Mouse (Mus musculus) hindbrain, embryonic 11.5 days (tissue): ENCODE data around the gene Tmem131. TPM values are rescaled to one million over a fixed set of nuclear protein-coding genes. Genes with fewer than 3 reads are reported as not detected.
"Not testable (repeated sequence)": the region's sequence is repeated elsewhere in the genome, so short reads cannot be mapped to it uniquely, and the experiment has no call there.

ENCODE experiments used
- ATAC-seq: fragments of 200-750 bp; cut with Nextera tagmentation; 2 replicates; pipeline ENCODE4 v1.8.0; 2017; ENCODE audit warnings: mild to moderate bottlenecking, moderate TSS enrichment, moderate library complexity; ENCODE audit not compliant: low FRiP score
- DNase-seq: peaks from one replicate; pipeline ENCODE4 v3.0.0-alpha.2; 2015; ENCODE audit warnings: low spot score
- H3K27ac ChIP-seq: fragments of 300-500 bp; sonication (generic); 2 replicates; pipeline ENCODE4 v1.5.1; 2014; ENCODE audit warnings: mild to moderate bottlenecking, low read depth, low read length
- H3K27me3 ChIP-seq: fragments of 300-500 bp; sonication (generic); 2 replicates; pipeline ENCODE4 v1.6.1; 2014; ENCODE audit warnings: mild to moderate bottlenecking, low read length, moderate library complexity, mixed read lengths; ENCODE audit not compliant: control insufficient read depth, insufficient read depth
- H3K36me3 ChIP-seq: fragments of 300-500 bp; sonication (generic); 2 replicates; pipeline ENCODE4 v1.6.1; 2014; ENCODE audit warnings: mild to moderate bottlenecking, low read length, moderate library complexity, mixed read lengths; ENCODE audit not compliant: control insufficient read depth, insufficient read depth
- H3K4me1 ChIP-seq: fragments of 300-500 bp; sonication (generic); replicated peaks from 2 replicates; pipeline ENCODE4 v1.6.1; 2014; ENCODE audit warnings: low read length, mixed read lengths; ENCODE audit not compliant: control insufficient read depth, insufficient read depth
- H3K4me2 ChIP-seq: fragments of 300-500 bp; sonication (generic); replicated peaks from 2 replicates; pipeline ENCODE4 v1.6.1; 2014; ENCODE audit warnings: mild to moderate bottlenecking, low read depth, low read length
- H3K4me3 ChIP-seq: fragments of 300-500 bp; sonication (generic); 2 replicates; pipeline ENCODE4 v1.5.1; 2014; ENCODE audit warnings: low read depth, low read length
- H3K9ac ChIP-seq: fragments of 300-500 bp; sonication (generic); 2 replicates; pipeline ENCODE4 v1.6.1; 2014; ENCODE audit warnings: low read depth, low read length
- H3K9me3 ChIP-seq: fragments of 300-500 bp; sonication (generic); 2 replicates; pipeline ENCODE4 v1.6.1; 2016; ENCODE audit warnings: low read length; ENCODE audit not compliant: control insufficient read depth
- WGBS: fragments of 180-500 bp; shearing (Covaris S2); extraction: QIAGEN DNeasy Blood & Tissue Kit; methylation state at CpG from one replicate; pipeline ENCODE4 v1.1.7; 2014; 5-methylcytosine and 5-hydroxymethylcytosine counted together
- polyA plus RNA-seq: library from polyadenylated mRNA; unstranded; fragments of >200 nt; fragmentation: Nextera tagmentation; extraction: Ambion mirVana; gene quantifications from 2 replicates; pipeline ENCODE4 v1.2.1, GENCODE M21; 2014

Tmem131 gene
- polyA plus RNA-seq, 1 experiment from 2014 or later: 17.9 TPM

GRCm38 (mm10) chr1:36904489-36904888 is 39.0 kb downstream of the Tmem131 start:
- WGBS: 73% methylated on average over 6 of the region's 6 CpGs
- DNase-seq (no peak), ATAC-seq (no peak)
- no peak overlapping the region for H3K4me2 ChIP-seq
- H3K9ac ChIP-seq: no peak overlapping the region
- no peaks in the 10 kb centered on the region for H3K9me3 ChIP-seq
- no peaks in the 10 kb centered on the region for H3K27me3 ChIP-seq
- H3K4me1 ChIP-seq: no peaks in the 10 kb centered on the region
- H3K27ac ChIP-seq: no peak overlapping the region
- no peaks in the 10 kb centered on the region for H3K36me3 ChIP-seq
- no peak overlapping the region for H3K4me3 ChIP-seq

DNA sequence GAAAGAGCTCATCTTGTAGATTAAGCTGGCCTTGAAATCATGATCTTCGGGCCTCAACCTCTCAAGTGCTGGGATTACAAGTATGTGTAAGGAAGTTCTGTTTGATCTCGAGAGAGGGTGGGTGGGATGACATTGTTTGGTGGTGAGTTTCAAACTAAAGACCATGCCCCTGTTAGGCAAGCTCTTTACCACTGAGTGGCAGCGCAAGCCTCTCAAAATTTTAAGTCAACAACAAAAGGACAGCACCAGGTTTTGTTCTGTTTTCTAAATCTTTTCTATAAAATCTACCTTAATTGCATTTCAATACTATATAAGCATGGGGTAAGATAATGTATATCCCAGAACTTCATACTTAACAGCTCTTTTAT is 39.4 kb downstream of the Tmem131 start:
- Histone ChIP-seq H3K9me3 (no peaks in the 10 kb centered on the region), H3K4me1 (no peaks in the 10 kb centered on the region), H3K27me3 (no peaks in the 10 kb centered on the region), H3K4me2 (no peak overlapping the region), H3K27ac (no peak overlapping the region), H3K36me3 (no peaks in the 10 kb centered on the region), H3K4me3 (no peak overlapping the region), H3K9ac (no peak overlapping the region)
- ATAC-seq (no peak), DNase-seq (no peak)
- WGBS: 78% methylated on average over 3 of the region's 3 CpGs

- Histone ChIP-seq H3K4me2 (no peak overlapping the region), H3K4me3 (no peak overlapping the region), H3K27ac (no peak overlapping the region), H3K27me3 (no peaks in the 10 kb centered on the region), H3K9me3 (no peaks in the 10 kb centered on the region), H3K4me1 (no peaks in the 10 kb centered on the region), H3K9ac (no peak overlapping the region), H3K36me3 (no peaks in the 10 kb centered on the region)
- no peak for DNase-seq
- 91% methylated on average over 15 of the region's 15 CpGs for WGBS
- no peak for ATAC-seq
Measured at GRCm38 (mm10) chr1:36903376-36904083, 39.9 kb downstream of the Tmem131 start.

DNA sequence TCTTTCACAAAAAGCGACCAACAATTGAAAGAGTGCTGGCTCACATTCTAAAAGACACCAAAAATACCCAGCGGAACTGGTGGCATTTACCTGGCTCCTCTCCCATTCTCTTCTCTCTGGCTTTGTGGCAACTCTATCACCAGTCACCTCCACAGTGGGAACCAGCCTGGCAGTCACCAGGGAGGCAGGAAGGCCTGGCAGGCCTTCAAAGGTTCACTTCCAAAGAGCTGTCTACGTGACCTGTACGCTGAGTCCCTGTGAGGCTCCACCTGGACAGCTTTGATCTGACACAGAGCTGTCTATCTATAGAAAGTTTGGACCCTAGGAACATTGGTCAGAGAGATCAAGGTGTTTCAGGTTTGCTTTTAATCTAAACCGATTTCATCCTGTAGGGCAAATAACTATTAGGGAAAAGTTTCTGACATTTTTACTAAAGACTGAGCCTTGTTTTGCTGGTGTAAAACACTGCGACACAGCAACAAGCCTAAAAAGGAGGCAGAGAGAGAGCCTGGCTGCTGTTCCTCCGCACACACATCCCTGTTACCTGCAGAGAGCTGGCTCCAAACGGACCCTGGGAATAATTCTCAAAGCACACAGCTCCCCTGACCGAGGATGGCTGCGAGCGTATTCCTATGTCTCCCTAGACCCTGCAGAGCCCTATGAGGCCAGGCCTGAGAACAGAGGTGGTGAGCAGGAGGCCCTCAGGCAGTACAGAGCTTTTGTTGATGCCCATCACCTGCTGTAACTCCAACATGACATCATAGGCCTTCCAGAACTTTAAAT is 40.7 kb downstream of the Tmem131 start:
- no peak for ATAC-seq
- Histone ChIP-seq H3K4me2 (no peak overlapping the region), H3K27me3 (no peaks in the 10 kb centered on the region), H3K9me3 (no peaks in the 10 kb centered on the region), H3K27ac (no peak overlapping the region), H3K4me3 (no peak overlapping the region), H3K9ac (no peak overlapping the region), H3K4me1 (no peaks in the 10 kb centered on the region), H3K36me3 (no peaks in the 10 kb centered on the region)
- 93% methylated on average over 11 of the region's 11 CpGs for WGBS
- no peak for DNase-seq

DNA sequence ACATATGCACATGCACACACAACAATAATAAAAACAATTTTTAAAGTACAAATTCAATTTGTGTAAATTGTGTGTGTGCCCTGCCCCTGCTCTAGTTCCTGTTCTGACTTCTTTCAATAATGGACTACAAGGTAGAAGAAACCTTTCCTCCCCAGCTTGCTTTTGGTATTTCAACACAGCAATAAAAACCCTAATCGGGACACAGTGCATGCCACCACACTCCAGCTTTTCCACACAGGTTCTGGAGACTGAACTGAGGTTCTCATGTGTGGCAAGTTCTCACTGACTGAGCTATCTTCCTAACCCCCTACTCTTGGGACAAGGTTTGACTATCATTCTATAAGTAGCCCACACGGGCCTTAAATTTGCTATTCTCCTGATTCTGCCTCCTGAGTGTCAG is 43.8 kb downstream of the Tmem131 start:
- 96% methylated on average over 2 of the region's 2 CpGs for WGBS
- H3K4me1 ChIP-seq: no peaks in the 10 kb centered on the region
- DNase-seq (no peak), ATAC-seq (no peak)
- H3K9ac ChIP-seq: no peak overlapping the region
- H3K27me3 ChIP-seq: no peaks in the 10 kb centered on the region
- H3K36me3 ChIP-seq: no peaks in the 10 kb centered on the region
- H3K27ac ChIP-seq: no peak overlapping the region
- H3K4me2 ChIP-seq: no peak overlapping the region
- no peak overlapping the region for H3K4me3 ChIP-seq
- H3K9me3 ChIP-seq: no peaks in the 10 kb centered on the region

GRCm38 (mm10) chr1:36896423-36896822 is 47.0 kb downstream of the Tmem131 start:
- H3K9ac ChIP-seq: no peak overlapping the region
- WGBS: 96% methylated on average over 4 of the region's 4 CpGs
- ATAC-seq: no peak

DNA sequence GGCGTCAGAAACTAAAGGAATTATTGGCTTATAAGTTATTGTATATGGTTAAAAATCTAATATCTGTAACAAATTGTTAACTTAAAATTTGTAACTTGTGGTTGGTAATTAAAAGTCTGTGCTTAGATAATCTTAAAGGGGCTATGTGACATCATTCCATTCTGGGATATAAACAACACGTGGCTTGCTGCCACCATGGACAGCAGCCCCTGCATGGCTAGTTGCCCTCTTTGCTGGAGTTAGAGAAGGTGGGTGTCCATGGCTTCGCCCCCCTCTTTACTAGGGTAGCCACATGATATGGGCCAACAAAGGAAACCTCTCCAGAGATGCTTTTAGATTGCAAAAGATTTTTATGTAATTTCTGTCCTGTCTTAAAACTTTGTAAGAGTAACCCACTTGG is 48.0 kb downstream of the Tmem131 start:
- no peaks in the 10 kb centered on the region for H3K27me3 ChIP-seq
- no peak overlapping the region for H3K27ac ChIP-seq
- no peaks in the 10 kb centered on the region for H3K9me3 ChIP-seq
- H3K9ac ChIP-seq: no peak overlapping the region
- WGBS: 89% methylated on average over 3 of the region's 3 CpGs
- H3K4me2 ChIP-seq: no peak overlapping the region
- no peak for DNase-seq
- H3K4me3 ChIP-seq: no peak overlapping the region
- no peak for ATAC-seq
- no peaks in the 10 kb centered on the region for H3K4me1 ChIP-seq
- H3K36me3 ChIP-seq: no peaks in the 10 kb centered on the region

More at GRCm38 (mm10) chr1:36896423-36896822, 47.0 kb downstream of the Tmem131 start:
- H3K4me1 ChIP-seq: no peaks in the 10 kb centered on the region
- no peak overlapping the region for H3K27ac ChIP-seq
- H3K27me3 ChIP-seq: no peaks in the 10 kb centered on the region
- H3K4me3 ChIP-seq: no peak overlapping the region
- H3K4me2 ChIP-seq: no peak overlapping the region
- no peaks in the 10 kb centered on the region for H3K36me3 ChIP-seq
- H3K9me3 ChIP-seq: no peaks in the 10 kb centered on the region
- no peak for DNase-seq

DNA sequence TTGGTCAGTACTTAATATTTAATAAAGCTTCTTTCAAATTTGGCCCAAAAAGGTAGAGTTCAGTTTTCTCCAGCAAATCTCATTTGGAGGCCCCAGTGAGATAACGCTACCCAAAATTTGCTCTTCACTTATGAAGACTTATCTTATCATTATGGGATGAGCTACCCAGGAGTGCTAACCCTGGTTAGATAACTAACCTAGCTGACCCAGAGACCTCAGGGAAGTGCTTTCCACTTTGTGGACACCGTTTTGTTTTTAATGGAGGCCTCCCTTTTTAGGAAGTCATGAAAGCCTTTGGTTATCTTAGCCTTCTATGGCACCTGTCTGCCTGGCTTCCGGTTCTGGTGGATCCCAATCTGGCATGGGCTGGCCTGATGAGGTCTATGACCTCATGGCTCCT is 49.3 kb downstream of the Tmem131 start:
- Histone ChIP-seq H3K9me3 (no peaks in the 10 kb centered on the region), H3K9ac (no peak overlapping the region), H3K27ac (no peak overlapping the region), H3K4me2 (no peak overlapping the region), H3K4me1 (no peaks in the 10 kb centered on the region), H3K4me3 (no peak overlapping the region), H3K36me3 (no peaks in the 10 kb centered on the region), H3K27me3 (no peaks in the 10 kb centered on the region)
- WGBS: 93% methylated on average over 3 of the region's 3 CpGs
- DNase-seq (no peak), ATAC-seq (no peak)

DNA sequence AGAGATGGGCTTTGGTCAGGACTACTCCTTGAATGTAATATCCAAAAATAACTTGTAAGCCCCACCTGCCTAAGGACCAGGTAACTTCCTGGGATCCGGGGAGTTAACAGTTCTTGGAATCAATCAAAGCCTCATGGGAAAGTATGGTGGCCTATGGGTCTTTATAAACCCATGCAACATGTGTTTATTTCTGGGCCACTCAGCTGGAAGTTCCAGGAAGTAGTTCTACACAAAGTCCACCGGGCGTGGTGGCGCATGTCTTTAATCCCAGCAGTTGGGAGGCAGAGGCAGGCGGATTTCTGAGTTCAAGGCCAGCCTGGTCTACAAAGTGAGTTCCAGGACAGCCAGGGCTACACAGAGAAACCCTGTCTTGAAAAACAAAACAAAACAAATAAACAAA is 49.7 kb downstream of the Tmem131 start:
- WGBS: 95% methylated on average over 5 of the region's 5 CpGs
- not testable (repeated sequence) for DNase-seq

More for the DNA sequence above, 49.7 kb downstream of the Tmem131 start:
- not testable (repeated sequence) for H3K36me3 ChIP-seq, H3K9me3 ChIP-seq, H3K4me1 ChIP-seq, H3K9ac ChIP-seq, H3K27ac ChIP-seq, H3K4me3 ChIP-seq, H3K4me2 ChIP-seq, ATAC-seq, H3K27me3 ChIP-seq
